Mouse (Mus musculus): ENCODE measurements around the gene Atp6v0b.

Atp6v0b gene

DNA sequence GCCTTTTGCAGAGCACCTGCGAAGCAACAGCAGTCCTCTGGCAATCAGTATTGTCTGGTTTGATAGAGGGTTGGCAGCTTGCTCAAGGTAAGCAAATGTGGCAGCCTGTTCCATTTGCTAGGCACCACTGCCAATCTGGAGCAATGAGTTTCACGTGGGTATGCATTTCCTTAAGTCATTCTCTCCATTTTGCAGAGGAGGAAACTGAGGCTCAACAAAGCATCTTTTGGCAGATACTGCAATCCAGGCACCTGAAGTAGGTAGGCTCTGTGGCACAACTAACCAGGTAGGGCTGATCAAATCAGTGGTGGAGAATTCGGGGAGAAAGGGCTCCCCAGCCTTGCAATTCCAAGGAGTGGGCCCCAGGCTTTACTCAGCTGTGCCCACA, 52.7 kb downstream of the Atp6v0b start, which contains the start of gene Slc6a9:
Gene Slc6a9, plus strand, starts transcription at position 50 of the 388 bp plus-strand sequence.
- no peak for DNase-seq

Measured in liver (tissue).